Mouse (Mus musculus): ENCODE measurements at regions not wholly inside any gene's neighbourhood (a gene's known extent, or its start where the extent isn't known, plus 50 kb on each side); places are given as distances from the start of the nearest gene placed in this dataset.

- Histone ChIP-seq H3K4me3 (replicated peaks) (no peak overlapping the region), H3K27ac (no peak overlapping the region), H3K9me3 (no peaks in the 10 kb centered on the region), H3K27me3 (peaks cover 6% of the 10 kb centered on the region), H3K4me1 (replicated peaks) (peaks cover 12% of the 10 kb centered on the region; the same call in 1 of the 2 replicates), H3K36me3 (no peaks in the 10 kb centered on the region), H3K9ac (replicated peaks) (no peak overlapping the region), H3K4me2 (no peak overlapping the region)
- 71% methylated on average over 9 of the region's 9 CpGs for WGBS
- ATAC-seq (ENCODE audit: insufficient number of reproducible peaks, insufficient read depth, low FRiP score, low TSS enrichment, low read depth) = no peak
Measured at GRCm38 (mm10) chr4:33552856-33553255, 242.7 kb downstream of the Rngtt start.

DNA sequence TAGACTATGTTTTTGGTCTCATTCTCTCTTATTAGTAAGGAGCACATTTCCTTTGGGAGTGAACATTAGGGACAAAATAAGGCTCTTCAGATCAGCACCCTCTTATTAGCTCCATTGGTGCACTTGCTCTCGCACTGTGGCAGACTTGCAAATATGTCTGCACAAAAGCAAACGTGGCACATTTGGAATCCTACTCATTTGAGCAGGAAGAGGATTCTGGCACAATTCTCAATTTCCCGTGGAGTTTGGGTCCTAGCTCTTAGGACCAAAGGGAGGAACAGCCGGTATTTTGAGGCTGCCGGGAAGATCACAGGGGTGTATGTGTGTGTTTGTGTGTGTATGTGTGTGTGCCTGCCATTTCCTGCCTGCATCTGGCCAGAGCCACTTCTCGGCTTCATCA is 244.5 kb downstream of the Rngtt start:
- ATAC-seq (ENCODE audit: insufficient number of reproducible peaks, insufficient read depth, low FRiP score, low TSS enrichment, low read depth) = no peak
- Histone ChIP-seq H3K9ac (replicated peaks) (no peak overlapping the region), H3K27ac (no peak overlapping the region), H3K36me3 (no peaks in the 10 kb centered on the region), H3K4me3 (replicated peaks) (no peak overlapping the region), H3K27me3 (peaks cover 6% of the 10 kb centered on the region), H3K4me2 (no peak overlapping the region), H3K4me1 (replicated peaks) (peaks cover 12% of the 10 kb centered on the region; the same call in 1 of the 2 replicates), H3K9me3 (no peaks in the 10 kb centered on the region)
- whole genome bisulfite sequencing = 37% methylated on average over 6 of the region's 6 CpGs

GRCm38 (mm10) chr4:33555231-33555933 is 245.3 kb downstream of the Rngtt start:
- peak overlapping the region; percentile 36; the same call in 1 of the 2 replicates for H3K4me2 ChIP-seq

GRCm38 (mm10) chr4:33555966-33556365 is 245.9 kb downstream of the Rngtt start:
- ATAC-seq (ENCODE audit: insufficient number of reproducible peaks, insufficient read depth, low FRiP score, low TSS enrichment, low read depth) = no peak
- H3K36me3 ChIP-seq = no peaks in the 10 kb centered on the region
- no peaks in the 10 kb centered on the region for H3K9me3 ChIP-seq
- H3K4me1 ChIP-seq (replicated peaks) = peaks cover 5% of the 10 kb centered on the region; the same call in 1 of the 2 replicates
- peak overlapping the region; percentile 36 for H3K4me2 ChIP-seq
- H3K27ac ChIP-seq = no peak overlapping the region
- WGBS = 39% methylated on average over 12 of the region's 12 CpGs
- H3K4me3 ChIP-seq (replicated peaks) = no peak overlapping the region
- no peak overlapping the region for H3K9ac ChIP-seq (replicated peaks)
- peaks cover 6% of the 10 kb centered on the region for H3K27me3 ChIP-seq

More at GRCm38 (mm10) chr4:33555231-33555933, 245.3 kb downstream of the Rngtt start:
- no peak overlapping the region for H3K9ac ChIP-seq (replicated peaks)
- H3K4me3 ChIP-seq (replicated peaks) = no peak overlapping the region
- 12% methylated on average over 14 of the region's 14 CpGs for WGBS
- H3K27ac ChIP-seq = no peak overlapping the region
- no peaks in the 10 kb centered on the region for H3K36me3 ChIP-seq
- peaks cover 6% of the 10 kb centered on the region for H3K27me3 ChIP-seq
- ATAC-seq (ENCODE audit: insufficient number of reproducible peaks, insufficient read depth, low FRiP score, low TSS enrichment, low read depth) = no peak
- H3K9me3 ChIP-seq = no peaks in the 10 kb centered on the region
- peaks cover 5% of the 10 kb centered on the region; the same call in 1 of the 2 replicates for H3K4me1 ChIP-seq (replicated peaks)

DNA sequence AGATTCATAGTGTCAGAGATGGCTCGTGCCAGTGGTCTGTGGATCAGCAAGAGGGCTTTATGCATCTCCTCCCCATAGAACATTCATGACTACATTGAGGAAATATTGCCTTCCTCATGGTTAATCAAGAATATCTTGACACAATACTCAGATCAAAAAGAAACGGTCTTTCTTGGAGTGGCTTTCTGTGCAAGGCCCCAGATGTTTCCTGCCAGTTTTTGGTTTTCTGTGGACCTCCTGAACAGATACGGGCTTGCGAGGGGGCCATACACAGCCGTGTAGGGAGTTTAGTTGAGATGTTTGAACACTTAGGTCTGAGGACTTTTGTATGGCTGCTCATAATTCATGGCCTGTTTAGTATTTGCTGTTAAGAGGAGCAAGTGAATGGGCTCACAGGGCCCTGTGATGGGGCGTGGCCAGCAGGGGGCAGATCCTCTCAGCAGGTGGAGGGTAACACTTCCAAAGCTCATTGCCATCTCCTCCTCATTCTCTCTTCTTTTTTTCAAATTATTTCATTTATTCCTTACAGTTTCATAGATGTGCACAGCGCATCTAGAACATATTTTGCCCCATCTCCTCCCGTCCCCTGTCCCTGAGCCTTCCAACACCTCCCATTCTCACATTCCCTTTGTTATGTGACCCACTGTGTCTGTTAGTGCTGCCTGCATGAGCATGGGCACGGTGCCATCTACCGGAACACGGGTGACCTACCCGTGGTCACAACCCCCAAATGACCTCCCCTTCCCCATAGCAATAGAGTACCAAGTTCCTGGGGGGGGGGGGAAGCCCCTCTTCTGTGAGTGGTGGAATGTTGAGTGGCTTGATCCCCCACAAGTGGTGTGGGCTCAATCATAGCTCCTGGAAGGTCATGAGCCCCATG is 246.8 kb downstream of the Rngtt start:
- Histone ChIP-seq H3K27me3 (peaks cover 6% of the 10 kb centered on the region), H3K36me3 (no peaks in the 10 kb centered on the region), H3K27ac (no peak overlapping the region), H3K4me1 (replicated peaks) (peaks cover 5% of the 10 kb centered on the region; the same call in 1 of the 2 replicates), H3K4me2 (no peak overlapping the region), H3K9me3 (no peaks in the 10 kb centered on the region), H3K4me3 (replicated peaks) (no peak overlapping the region), H3K9ac (replicated peaks) (no peak overlapping the region)
- no peak for ATAC-seq (ENCODE audit: insufficient number of reproducible peaks, insufficient read depth, low FRiP score, low TSS enrichment, low read depth)
- 79% methylated on average over 12 of the region's 12 CpGs for WGBS

DNA sequence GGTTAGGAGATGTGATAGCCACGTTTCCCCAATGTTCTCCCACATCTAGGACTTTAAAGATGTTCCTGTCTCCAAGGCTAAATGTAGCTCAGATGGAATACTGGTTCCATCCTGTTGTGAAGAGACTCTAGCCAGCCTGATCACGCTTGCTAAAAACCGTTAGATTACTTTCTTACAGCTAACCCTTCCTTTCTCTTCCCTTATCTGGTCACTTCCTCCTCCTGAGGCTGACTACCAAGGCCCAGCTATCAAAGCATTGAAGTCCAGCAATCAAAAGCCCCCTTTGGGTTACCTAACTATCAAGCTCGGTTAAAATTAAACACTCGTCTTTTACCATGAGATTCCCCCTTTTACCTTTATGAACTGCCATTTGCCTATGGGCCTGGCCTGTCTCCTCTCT is 260.2 kb downstream of the Rngtt start:
- Histone ChIP-seq H3K4me1 (replicated peaks) (no peaks in the 10 kb centered on the region), H3K4me2 (no peak overlapping the region), H3K4me3 (replicated peaks) (no peak overlapping the region), H3K27me3 (no peaks in the 10 kb centered on the region), H3K27ac (no peak overlapping the region), H3K9me3 (no peaks in the 10 kb centered on the region), H3K9ac (replicated peaks) (no peak overlapping the region), H3K36me3 (no peaks in the 10 kb centered on the region)
- 82% methylated on average over 5 of the region's 5 CpGs for WGBS
- no peak for ATAC-seq (ENCODE audit: insufficient number of reproducible peaks, insufficient read depth, low FRiP score, low TSS enrichment, low read depth)

DNA sequence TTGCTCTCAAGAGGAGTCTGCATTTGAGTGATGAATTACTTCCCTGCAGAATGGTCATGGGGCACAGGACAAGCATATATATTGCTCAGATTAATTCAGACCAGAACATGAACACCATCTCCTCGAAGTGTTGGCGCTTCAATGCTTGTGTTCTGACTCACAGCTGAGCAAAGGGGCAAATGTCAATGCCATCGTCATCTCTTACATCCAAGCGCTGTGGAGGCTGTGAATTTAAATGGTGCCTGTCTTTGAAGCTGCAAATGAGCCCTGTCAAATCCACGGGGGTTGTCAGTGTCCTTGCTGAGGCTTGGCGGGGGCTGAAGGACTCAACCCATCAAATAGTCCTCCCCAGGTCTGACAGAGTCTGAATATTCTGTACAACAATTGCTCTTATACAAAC is 261.2 kb downstream of the Rngtt start:
- Histone ChIP-seq H3K4me1 (replicated peaks) (no peaks in the 10 kb centered on the region), H3K9ac (replicated peaks) (no peak overlapping the region), H3K4me3 (replicated peaks) (no peak overlapping the region), H3K4me2 (no peak overlapping the region), H3K9me3 (no peaks in the 10 kb centered on the region), H3K27me3 (no peaks in the 10 kb centered on the region), H3K27ac (no peak overlapping the region), H3K36me3 (no peaks in the 10 kb centered on the region)
- 37% methylated on average over 6 of the region's 6 CpGs for WGBS
- ATAC-seq (ENCODE audit: insufficient number of reproducible peaks, insufficient read depth, low FRiP score, low TSS enrichment, low read depth) = no peak

DNA sequence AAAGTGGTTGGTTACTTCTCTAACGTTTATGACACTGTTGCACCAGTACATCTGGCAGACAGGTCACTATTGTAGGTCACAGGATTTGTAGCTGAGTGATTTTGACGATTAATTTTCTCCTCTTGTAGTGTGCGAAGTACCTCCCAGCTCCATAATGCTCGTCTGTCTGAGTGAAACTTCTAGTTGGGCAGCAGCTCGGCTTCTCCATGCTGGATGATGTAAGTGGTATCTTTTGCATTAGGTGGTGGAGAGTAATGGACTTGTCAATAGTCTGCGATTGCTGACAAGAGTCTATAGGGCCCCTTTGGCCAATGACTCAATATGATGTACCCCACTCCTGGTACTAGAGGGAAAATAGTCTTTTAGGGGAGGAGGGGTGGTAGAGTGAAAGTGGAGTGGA is 267.5 kb downstream of the Rngtt start:
- WGBS = 87% methylated on average over 6 of the region's 6 CpGs
- Histone ChIP-seq H3K27ac (no peak overlapping the region), H3K4me3 (replicated peaks) (no peak overlapping the region), H3K36me3 (no peaks in the 10 kb centered on the region), H3K9me3 (peaks cover 10% of the 10 kb centered on the region), H3K27me3 (no peaks in the 10 kb centered on the region), H3K9ac (replicated peaks) (no peak overlapping the region), H3K4me2 (no peak overlapping the region), H3K4me1 (replicated peaks) (0 out of 2 replicates have a peak, but pooled peaks cover 3% of the 10 kb centered on the region)
- no peak for ATAC-seq (ENCODE audit: insufficient number of reproducible peaks, insufficient read depth, low FRiP score, low TSS enrichment, low read depth)

GRCm38 (mm10) chr4:33580491-33580890 is 270.4 kb downstream of the Rngtt start:
- H3K4me3 ChIP-seq (replicated peaks) = no peak overlapping the region
- H3K4me2 ChIP-seq = no peak overlapping the region
- no peaks in the 10 kb centered on the region for H3K27me3 ChIP-seq
- H3K9ac ChIP-seq (replicated peaks) = no peak overlapping the region
- H3K9me3 ChIP-seq = peaks cover 10% of the 10 kb centered on the region
- no peak overlapping the region for H3K27ac ChIP-seq
- WGBS = 84% methylated on average over 8 of the region's 8 CpGs
- H3K4me1 ChIP-seq (replicated peaks) = 0 out of 2 replicates have a peak, but pooled peaks cover 3% of the 10 kb centered on the region
- H3K36me3 ChIP-seq = no peaks in the 10 kb centered on the region
- ATAC-seq (ENCODE audit: insufficient number of reproducible peaks, insufficient read depth, low FRiP score, low TSS enrichment, low read depth) = no peak

DNA sequence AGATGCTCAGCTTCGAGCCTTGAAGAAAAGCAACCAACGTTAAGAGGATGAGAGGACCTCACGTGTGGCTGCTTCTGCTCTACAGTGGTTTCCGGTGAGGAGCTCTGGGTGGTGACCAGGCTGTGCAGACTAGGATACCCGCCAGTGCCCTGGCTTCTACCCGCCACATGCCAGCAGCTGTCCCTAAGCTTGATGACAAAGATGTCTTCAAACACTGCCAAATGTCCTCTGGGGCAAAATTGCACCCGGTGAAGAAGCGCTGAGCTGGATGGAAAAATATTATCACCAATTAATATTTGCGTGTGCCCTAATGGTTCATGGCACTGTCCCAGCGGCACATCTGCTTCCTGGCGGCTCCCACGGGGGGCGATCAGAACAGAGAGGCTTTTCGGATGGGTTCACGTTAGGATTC is 271.1 kb downstream of the Rngtt start:
- H3K36me3 ChIP-seq = no peaks in the 10 kb centered on the region
- no peaks in the 10 kb centered on the region for H3K27me3 ChIP-seq
- H3K4me3 ChIP-seq (replicated peaks) = no peak overlapping the region
- H3K4me2 ChIP-seq = no peak overlapping the region
- no peak for ATAC-seq (ENCODE audit: insufficient number of reproducible peaks, insufficient read depth, low FRiP score, low TSS enrichment, low read depth)
- H3K9ac ChIP-seq (replicated peaks) = no peak overlapping the region
- WGBS = 85% methylated on average over 15 of the region's 15 CpGs
- H3K9me3 ChIP-seq = peaks cover 10% of the 10 kb centered on the region
- H3K4me1 ChIP-seq (replicated peaks) = peaks cover 7% of the 10 kb centered on the region; the same call in 1 of the 2 replicates
- H3K27ac ChIP-seq = no peak overlapping the region

GRCm38 (mm10) chr4:33581766-33582525 is 271.8 kb downstream of the Rngtt start:
- H3K9ac ChIP-seq (replicated peaks) = no peak overlapping the region
- no peak for ATAC-seq (ENCODE audit: insufficient number of reproducible peaks, insufficient read depth, low FRiP score, low TSS enrichment, low read depth)
- H3K4me2 ChIP-seq = no peak overlapping the region
- peaks cover 14% of the 10 kb centered on the region; the same call in 1 of the 2 replicates for H3K4me1 ChIP-seq (replicated peaks)
- WGBS = 82% methylated on average over 17 of the region's 17 CpGs
- no peak overlapping the region for H3K27ac ChIP-seq
- no peak overlapping the region for H3K4me3 ChIP-seq (replicated peaks)
- H3K36me3 ChIP-seq = no peaks in the 10 kb centered on the region
- no peaks in the 10 kb centered on the region for H3K27me3 ChIP-seq
- H3K9me3 ChIP-seq = peaks cover 10% of the 10 kb centered on the region
